Mouse (Mus musculus): ENCODE results near the gene Dlk2. TPM values are rescaled to one million over a fixed set of nuclear protein-coding genes. Genes with fewer than 3 reads are reported as not detected.

Gene Dlk2
- polyA plus RNA-seq, 1 experiment from 2014 or later: 11.0 TPM

GRCm38 (mm10) chr17:46298220-46298913 lies 1.1 kb downstream of the Dlk2 start:
- WGBS: under 1% methylated on average over 48 of the region's 48 CpGs
- peaks cover 17% of the 10 kb centered on the region for H3K4me1 ChIP-seq
- H3K9me3 ChIP-seq: no peaks in the 10 kb centered on the region
- H3K9ac ChIP-seq: peak overlapping the region; percentile 76
- H3K4me2 ChIP-seq (replicated peaks): peak overlapping the region; percentile 100
- H3K27ac ChIP-seq: no peak overlapping the region
- H3K36me3 ChIP-seq: peaks cover 3% of the 10 kb centered on the region; the same call in 1 of the 2 replicates
- peaks cover 69% of the 10 kb centered on the region for H3K27me3 ChIP-seq
- peak overlapping the region; percentile 66 for H3K4me3 ChIP-seq
- peak; percentile 79 for ATAC-seq (ENCODE audit: low FRiP score, low read depth)

- Histone ChIP-seq H3K4me2 (replicated peaks) (no peak overlapping the region), H3K9me3 (no peaks in the 10 kb centered on the region), H3K36me3 (peaks cover 30% of the 10 kb centered on the region), H3K9ac (no peak overlapping the region), H3K4me3 (no peak overlapping the region), H3K4me1 (peaks cover 16% of the 10 kb centered on the region), H3K27ac (no peak overlapping the region), H3K27me3 (peaks cover 40% of the 10 kb centered on the region)
- no peak for ATAC-seq (ENCODE audit: low FRiP score, low read depth)
- WGBS: 69% methylated on average over 12 of the region's 12 CpGs
These were observed 4.7 kb downstream of the Dlk2 start for GRCm38 (mm10) chr17:46301892-46302291.

GRCm38 (mm10) chr17:46304184-46304583 lies 7.0 kb downstream of the Dlk2 start:
- H3K4me2 ChIP-seq (replicated peaks): no peak overlapping the region
- no peaks in the 10 kb centered on the region for H3K4me1 ChIP-seq
- WGBS: 85% methylated on average over 9 of the region's 9 CpGs
- H3K9ac ChIP-seq: no peak overlapping the region
- no peaks in the 10 kb centered on the region for H3K9me3 ChIP-seq
- H3K27me3 ChIP-seq: peaks cover 17% of the 10 kb centered on the region
- no peak for ATAC-seq (ENCODE audit: low FRiP score, low read depth)
- peaks cover 32% of the 10 kb centered on the region for H3K36me3 ChIP-seq
- no peak overlapping the region for H3K27ac ChIP-seq
- no peak overlapping the region for H3K4me3 ChIP-seq

- H3K27me3 ChIP-seq: no peaks in the 10 kb centered on the region
- H3K4me1 ChIP-seq: no peaks in the 10 kb centered on the region
- no peak overlapping the region for H3K9ac ChIP-seq
- no peak overlapping the region for H3K4me3 ChIP-seq
- H3K4me2 ChIP-seq (replicated peaks): no peak overlapping the region
- no peaks in the 10 kb centered on the region for H3K9me3 ChIP-seq
- H3K36me3 ChIP-seq: peaks cover 35% of the 10 kb centered on the region
- no peak for ATAC-seq (ENCODE audit: low FRiP score, low read depth)
- no peak overlapping the region for H3K27ac ChIP-seq
- WGBS: 90% methylated on average over 15 of the region's 15 CpGs
These were observed 9.7 kb downstream of the Dlk2 start for GRCm38 (mm10) chr17:46306956-46307355.

- no peak overlapping the region for H3K4me3 ChIP-seq
- H3K36me3 ChIP-seq: peaks cover 20% of the 10 kb centered on the region
- H3K27ac ChIP-seq: no peak overlapping the region
- no peaks in the 10 kb centered on the region for H3K9me3 ChIP-seq
- no peak overlapping the region for H3K4me2 ChIP-seq (replicated peaks)
- no peaks in the 10 kb centered on the region for H3K27me3 ChIP-seq
- H3K4me1 ChIP-seq: no peaks in the 10 kb centered on the region
- 77% methylated on average over 12 of the region's 12 CpGs for WGBS
- ATAC-seq (ENCODE audit: low FRiP score, low read depth): no peak
- no peak overlapping the region for H3K9ac ChIP-seq
These were observed 12.6 kb downstream of the Dlk2 start for GRCm38 (mm10) chr17:46309835-46310234.

GRCm38 (mm10) chr17:46310515-46310914 lies 13.3 kb downstream of the Dlk2 start:
- ATAC-seq (ENCODE audit: low FRiP score, low read depth): no peak
- H3K27ac ChIP-seq: no peak overlapping the region
- H3K4me1 ChIP-seq: no peaks in the 10 kb centered on the region
- H3K4me2 ChIP-seq (replicated peaks): no peak overlapping the region
- H3K27me3 ChIP-seq: no peaks in the 10 kb centered on the region
- H3K9me3 ChIP-seq: no peaks in the 10 kb centered on the region
- peaks cover 13% of the 10 kb centered on the region for H3K36me3 ChIP-seq
- no peak overlapping the region for H3K9ac ChIP-seq
- H3K4me3 ChIP-seq: no peak overlapping the region
- 83% methylated on average over 10 of the region's 10 CpGs for WGBS

- 81% methylated on average over 9 of the region's 9 CpGs for WGBS
- no peak overlapping the region; the same call in 1 of the 2 replicates for H3K9ac ChIP-seq
These were observed 16.0 kb downstream of the Dlk2 start for GRCm38 (mm10) chr17:46313135-46313715.

GRCm38 (mm10) chr17:46315813-46316212 lies 18.6 kb downstream of the Dlk2 start:
- H3K9ac ChIP-seq: no peak overlapping the region
- H3K9me3 ChIP-seq: no peaks in the 10 kb centered on the region
- peaks cover 7% of the 10 kb centered on the region for H3K36me3 ChIP-seq
- WGBS: 88% methylated on average over 10 of the region's 10 CpGs
- no peak overlapping the region for H3K4me2 ChIP-seq (replicated peaks)
- no peak overlapping the region for H3K27ac ChIP-seq
- H3K27me3 ChIP-seq: no peaks in the 10 kb centered on the region
- H3K4me3 ChIP-seq: no peak overlapping the region
- H3K4me1 ChIP-seq: no peaks in the 10 kb centered on the region
- ATAC-seq (ENCODE audit: low FRiP score, low read depth): no peak

More at GRCm38 (mm10) chr17:46313135-46313715, 16.0 kb downstream of the Dlk2 start:
- Histone ChIP-seq H3K36me3 (peaks cover 3% of the 10 kb centered on the region), H3K9me3 (no peaks in the 10 kb centered on the region), H3K4me2 (replicated peaks) (no peak overlapping the region), H3K27me3 (no peaks in the 10 kb centered on the region), H3K27ac (no peak overlapping the region), H3K4me3 (no peak overlapping the region), H3K4me1 (no peaks in the 10 kb centered on the region)
- no peak for ATAC-seq (ENCODE audit: low FRiP score, low read depth)

GRCm38 (mm10) chr17:46320492-46320891 lies 23.3 kb downstream of the Dlk2 start:
- Histone ChIP-seq H3K27ac (no peak overlapping the region), H3K4me3 (no peak overlapping the region), H3K27me3 (no peaks in the 10 kb centered on the region), H3K4me2 (replicated peaks) (no peak overlapping the region), H3K4me1 (no peaks in the 10 kb centered on the region), H3K36me3 (peaks cover 41% of the 10 kb centered on the region), H3K9ac (no peak overlapping the region), H3K9me3 (no peaks in the 10 kb centered on the region)
- WGBS: 84% methylated on average over 6 of the region's 6 CpGs
- ATAC-seq (ENCODE audit: low FRiP score, low read depth): no peak

- peaks cover 41% of the 10 kb centered on the region for H3K36me3 ChIP-seq
- H3K4me1 ChIP-seq: peaks cover 10% of the 10 kb centered on the region
- ATAC-seq (ENCODE audit: low FRiP score, low read depth): no peak
- no peak overlapping the region for H3K4me3 ChIP-seq
- 91% methylated on average over 14 of the region's 14 CpGs for WGBS
- no peaks in the 10 kb centered on the region for H3K27me3 ChIP-seq
- H3K27ac ChIP-seq: no peak overlapping the region
- H3K9ac ChIP-seq: no peak overlapping the region
- H3K9me3 ChIP-seq: no peaks in the 10 kb centered on the region
- no peak overlapping the region for H3K4me2 ChIP-seq (replicated peaks)
These were observed 25.0 kb downstream of the Dlk2 start for GRCm38 (mm10) chr17:46322046-46322823.

GRCm38 (mm10) chr17:46327413-46327905 lies 30.2 kb downstream of the Dlk2 start:
- Histone ChIP-seq H3K4me3 (peak overlapping the region; percentile 76), H3K27me3 (no peaks in the 10 kb centered on the region; the same call in 1 of the 2 replicates), H3K9me3 (no peaks in the 10 kb centered on the region), H3K9ac (peak overlapping the region; percentile 87), H3K27ac (peak overlapping the region; percentile 90; the same call in 1 of the 2 replicates), H3K4me1 (peaks cover 13% of the 10 kb centered on the region), H3K4me2 (replicated peaks) (peak overlapping the region; percentile 86), H3K36me3 (peaks cover 20% of the 10 kb centered on the region)
- no peak for ATAC-seq (ENCODE audit: low FRiP score, low read depth)
- 4% methylated on average over 27 of the region's 27 CpGs for WGBS
